15 mouse cellular contexts compared by ENCODE assay signal in the genomic region with DNA sequence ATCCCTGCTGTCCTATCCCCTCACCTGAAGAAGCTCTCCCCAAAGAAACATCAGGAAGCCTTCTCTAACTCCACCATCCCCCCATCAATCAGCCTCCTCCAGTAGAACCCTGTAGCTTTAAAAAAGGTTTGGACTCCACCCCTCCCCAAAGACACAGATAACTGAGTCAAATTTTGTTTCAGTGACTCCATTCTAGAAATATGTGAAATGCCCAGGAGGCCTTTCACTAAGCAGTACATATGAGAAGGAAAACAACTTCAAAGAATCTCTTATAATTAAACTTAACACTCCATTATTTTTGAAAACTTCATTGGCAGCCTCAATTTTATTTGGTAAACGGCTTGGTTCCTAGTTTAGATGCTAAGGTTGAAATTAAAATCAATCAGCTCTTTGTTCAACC. TPM values are rescaled to one million over a fixed set of nuclear protein-coding genes. Genes with fewer than 3 reads are reported as not detected.
DNase-seq lines count a peak whose midpoint lies in the region; ATAC-seq and TF ChIP-seq lines count a peak whose summit lies in the region.
"Had no signal": no experiment of that assay in that cellular context is flagged by ENCODE, and none has a peak within 500 bp of the region (broad histone marks: within the 10 kb centered on the region; RNA-seq: fewer than 3 reads in every experiment).

No protein-coding gene starts in this region.

- peak overlapping the region; percentile 21; the same call in 1 of the 2 replicates for H3K4me2 ChIP-seq in limb, embryonic 13.5 days (replicated peaks)
- peak overlapping the region; percentile 40 for H3K4me2 ChIP-seq in heart, embryonic 12.5 days
- H3K4me2 ChIP-seq: hindbrain, embryonic 14.5 days; lung, embryonic 15.5 days had no signal

- H3K27me3 ChIP-seq in limb, embryonic 13.5 days, result no peaks in the 10 kb centered on the region
- H3K27me3 ChIP-seq in limb, embryonic 10.5 days (ENCODE audit: low read depth, poor library complexity, severe bottlenecking), result no peaks in the 10 kb centered on the region
- H3K27me3 ChIP-seq in Patski, result no peaks in the 10 kb centered on the region
- no peaks in the 10 kb centered on the region for H3K27me3 ChIP-seq in heart, embryonic 12.5 days (replicated peaks)
- H3K27me3 ChIP-seq in embryonic facial prominence, embryonic 10.5 days (replicated peaks; ENCODE audit: low read depth, poor library complexity, severe bottlenecking), result no peaks in the 10 kb centered on the region
- H3K27me3 ChIP-seq: lung, embryonic 15.5 days had no signal

- H3K4me1 ChIP-seq in limb, embryonic 13.5 days, result peaks cover 39% of the 10 kb centered on the region
- H3K4me1 ChIP-seq in limb, embryonic 10.5 days, result peaks cover 21% of the 10 kb centered on the region
- H3K4me1 ChIP-seq in heart, embryonic 12.5 days (replicated peaks), result peaks cover 29% of the 10 kb centered on the region
- H3K4me1 ChIP-seq in embryonic facial prominence, embryonic 10.5 days, result peaks cover 14% of the 10 kb centered on the region

- H3K36me3 ChIP-seq in limb, embryonic 13.5 days, result no peaks in the 10 kb centered on the region
- no peaks in the 10 kb centered on the region for H3K36me3 ChIP-seq in limb, embryonic 10.5 days
- no peaks in the 10 kb centered on the region for H3K36me3 ChIP-seq in heart, embryonic 12.5 days
- H3K36me3 ChIP-seq in embryonic facial prominence, embryonic 10.5 days (replicated peaks), result no peaks in the 10 kb centered on the region
- H3K36me3 ChIP-seq: lung, embryonic 15.5 days had no signal

- no peak for DNase-seq in limb, embryonic 10.5 days (ENCODE audit: low spot score)
- DNase-seq in Patski (ENCODE audit: low read depth, low spot score), result no peak
- no peak for DNase-seq in thymus, postnatal 14 days
- no peak for DNase-seq in embryonic facial prominence, embryonic 10.5 days (ENCODE audit: low spot score)
- DNase-seq in urinary bladder, postnatal 10 days (ENCODE audit: low spot score), result no peak
- DNase-seq: cerebellum, adult 9-11 months; retina, postnatal 1 day; thymus, postnatal 25 days had no signal

- no peak for ATAC-seq in limb, embryonic 13.5 days (ENCODE audit: low FRiP score, low read depth)
- peak; percentile 89 for ATAC-seq in Patski
- ATAC-seq in heart, embryonic 12.5 days (ENCODE audit: insufficient number of reproducible peaks, low FRiP score), result no peak
- 0 out of 2 replicates have a peak, but pooled peaks have one; percentile 14 for ATAC-seq in megakaryocyte progenitor cell, adult 5-6 weeks (replicated peaks; ENCODE audit: poor library complexity)
- ATAC-seq: intestine, postnatal 0 days had no signal

- no peak for TF ChIP-seq CTCF in Patski (IDR thresholded peaks at IDR 0.05)

- no peak overlapping the region for H3K4me3 ChIP-seq in limb, embryonic 13.5 days
- no peak overlapping the region for H3K4me3 ChIP-seq in limb, embryonic 10.5 days
- no peak overlapping the region for H3K4me3 ChIP-seq in heart, embryonic 12.5 days
- no peak overlapping the region for H3K4me3 ChIP-seq in embryonic facial prominence, embryonic 10.5 days
- H3K4me3 ChIP-seq: lung, embryonic 15.5 days had no signal

- POLR2A ChIA-PET in Patski (lab: Charles Lee), result no interaction called here

- CTCF ChIA-PET in Patski (lab: Charles Lee), result interaction anchor here (1.2 to 3.4 kb wide), 4 partner anchors 10 to 28 kb away, joined by 3 to 15 read pairs (median 4); no protein-coding TSS in a partner anchor

- peak overlapping the region; percentile 33; the same call in 1 of the 2 replicates for H3K27ac ChIP-seq in limb, embryonic 13.5 days
- H3K27ac ChIP-seq in limb, embryonic 10.5 days, result no peak overlapping the region
- peak overlapping the region; percentile 60 for H3K27ac ChIP-seq in heart, embryonic 12.5 days (ENCODE audit: poor library complexity, severe bottlenecking)
- no peak overlapping the region for H3K27ac ChIP-seq in embryonic facial prominence, embryonic 10.5 days (replicated peaks)
- H3K27ac ChIP-seq: hindbrain, embryonic 14.5 days; kidney, postnatal 0 days; lung, embryonic 15.5 days had no signal

- no peak overlapping the region for H3K9ac ChIP-seq in limb, embryonic 13.5 days
- H3K9ac ChIP-seq in heart, embryonic 12.5 days, result 0 out of 2 replicates have a peak overlapping the region, but pooled peaks have one; percentile 48
- H3K9ac ChIP-seq: hindbrain, embryonic 14.5 days; lung, embryonic 15.5 days had no signal

- H3K9me3 ChIP-seq in limb, embryonic 13.5 days, result no peaks in the 10 kb centered on the region
- H3K9me3 ChIP-seq in limb, embryonic 10.5 days (replicated peaks), result no peaks in the 10 kb centered on the region
- no peaks in the 10 kb centered on the region for H3K9me3 ChIP-seq in heart, embryonic 12.5 days (replicated peaks)
- H3K9me3 ChIP-seq in embryonic facial prominence, embryonic 10.5 days, result no peaks in the 10 kb centered on the region
- H3K9me3 ChIP-seq: lung, embryonic 15.5 days had no signal

- 38% methylated on average over 1 of the region's 1 CpGs for WGBS in limb, embryonic 13.5 days
- WGBS in limb, embryonic 10.5 days, result 84% methylated on average over 1 of the region's 1 CpGs
- WGBS in heart, embryonic 12.5 days, result 72% methylated on average over 1 of the region's 1 CpGs
- 73% methylated on average over 1 of the region's 1 CpGs for WGBS in embryonic facial prominence, embryonic 10.5 days

- in situ Hi-C loops in Patski (cut with MboI; ENCODE audit: low pct_unique_long_range_greater_than_20kb), result no loop called here

RNA-seq across cellular contexts. Expression of a gene that starts 6.4 kb away (rescaled TPM):
- 12.0 and 12.3 TPM in 2 replicates for polyA plus RNA-seq in limb, embryonic 13.5 days (2015; fragmentation: Nextera tagmentation; extraction: Ambion mirVana)
- polyA plus RNA-seq in limb, embryonic 10.5 days (2016; fragmentation: Nextera tagmentation; extraction: Ambion mirVana), result 8.4 and 10.1 TPM in 2 replicates
- 34.8 TPM for polyA plus RNA-seq in Patski (2021)
- 13.8 and 15.1 TPM in 2 replicates for polyA plus RNA-seq in heart, embryonic 12.5 days (2016; fragmentation: Nextera tagmentation; extraction: Ambion mirVana)
- 70.8 and 72.5 TPM in 2 replicates for total RNA-seq in megakaryocyte progenitor cell, adult 5-6 weeks (2015)
- 40.0 and 51.7 TPM in 2 replicates for total RNA-seq in megakaryocyte progenitor cell, adult 5-6 weeks (2017)
- 6.3 and 7.7 TPM in 2 replicates for polyA plus RNA-seq in embryonic facial prominence, embryonic 10.5 days (2016; fragmentation: Nextera tagmentation; extraction: Ambion mirVana)

Comparison
In these comparisons a context has a peak if more than half of its experiments do, and no peak if none do; other contexts are left out.
1. H3K27ac ChIP-seq: peak in limb, embryonic 13.5 days (single experiment) and heart, embryonic 12.5 days (single experiment); none in limb, embryonic 10.5 days (single experiment) and embryonic facial prominence, embryonic 10.5 days (single experiment).
2. ATAC-seq: peak in Patski (single experiment) and megakaryocyte progenitor cell, adult 5-6 weeks (single experiment); none in limb, embryonic 13.5 days (single experiment) and heart, embryonic 12.5 days (single experiment).